Mouse (Mus musculus) kidney, postnatal 0 days (tissue): ENCODE measurements around the gene Pappa. TPM values are rescaled to one million over a fixed set of nuclear protein-coding genes. Genes with fewer than 3 reads are reported as not detected.

ENCODE experiments used
- ATAC-seq: fragments of 200-750 bp; cut with Nextera tagmentation; replicated peaks from 2 replicates; pipeline ENCODE4 v1.8.0; 2017; ENCODE audit warnings: low read depth, moderate number of reproducible peaks, moderate TSS enrichment, moderate library complexity; ENCODE audit not compliant: low FRiP score
- DNase-seq: peaks from one replicate; pipeline ENCODE4 v3.0.0-alpha.2; 2016; ENCODE audit warnings: low spot score
- H3K27ac ChIP-seq: fragments of 300-500 bp; sonication (generic); 2 replicates; pipeline ENCODE4 v1.5.1; 2014; ENCODE audit warnings: mild to moderate bottlenecking
- H3K27me3 ChIP-seq: fragments of 300-500 bp; sonication (generic); 2 replicates; pipeline ENCODE4 v1.6.1; 2014; ENCODE audit warnings: low read length, mixed read lengths; ENCODE audit not compliant: insufficient read depth
- H3K36me3 ChIP-seq: fragments of 300-500 bp; sonication (generic); 2 replicates; pipeline ENCODE4 v1.6.1; 2014; ENCODE audit warnings: low read length, mixed read lengths; ENCODE audit not compliant: insufficient read depth
- H3K4me1 ChIP-seq: fragments of 300-500 bp; sonication (generic); replicated peaks from 2 replicates; pipeline ENCODE4 v1.6.1; 2014; ENCODE audit warnings: antibody characterized with exemption, low read length, mixed read lengths; ENCODE audit not compliant: insufficient read depth
- H3K4me2 ChIP-seq: fragments of 300-500 bp; sonication (generic); 2 replicates; pipeline ENCODE4 v1.6.1; 2014; ENCODE audit warnings: mild to moderate bottlenecking, low read length, moderate library complexity, mixed read lengths
- H3K4me3 ChIP-seq: fragments of 300-500 bp; sonication (generic); replicated peaks from 2 replicates; pipeline ENCODE4 v1.5.1; 2014; ENCODE audit warnings: low read depth, low read length
- H3K9ac ChIP-seq: fragments of 300-500 bp; sonication (generic); 2 replicates; pipeline ENCODE4 v1.6.1; 2014; ENCODE audit warnings: low read depth, low read length
- H3K9me3 ChIP-seq: fragments of 300-500 bp; sonication (generic); replicated peaks from 2 replicates; pipeline ENCODE4 v1.6.1; 2016; ENCODE audit warnings: low read length, inconsistent platforms, mixed read lengths
- CTCF ChIP-seq: IDR thresholded peaks from 2 replicates; pipeline ENCODE4 v1.5.1; 2016; ENCODE audit warnings: antibody characterized with exemption, low read depth, mild to moderate bottlenecking, moderate library complexity
- WGBS: fragments of 180-500 bp; shearing (Covaris S2); extraction: QIAGEN DNeasy Blood & Tissue Kit; methylation state at CpG from one replicate; pipeline ENCODE4 v1.1.7; 2014; 5-methylcytosine and 5-hydroxymethylcytosine counted together
- polyA plus RNA-seq: library from polyadenylated mRNA; unstranded; fragments of >200 nt; fragmentation: Nextera tagmentation; extraction: Ambion mirVana; gene quantifications from 2 replicates; pipeline ENCODE4 v1.2.1, GENCODE M21; 2015

Pappa gene
- polyA plus RNA-seq, 1 experiment from 2014 or later: 1.7 TPM

DNA sequence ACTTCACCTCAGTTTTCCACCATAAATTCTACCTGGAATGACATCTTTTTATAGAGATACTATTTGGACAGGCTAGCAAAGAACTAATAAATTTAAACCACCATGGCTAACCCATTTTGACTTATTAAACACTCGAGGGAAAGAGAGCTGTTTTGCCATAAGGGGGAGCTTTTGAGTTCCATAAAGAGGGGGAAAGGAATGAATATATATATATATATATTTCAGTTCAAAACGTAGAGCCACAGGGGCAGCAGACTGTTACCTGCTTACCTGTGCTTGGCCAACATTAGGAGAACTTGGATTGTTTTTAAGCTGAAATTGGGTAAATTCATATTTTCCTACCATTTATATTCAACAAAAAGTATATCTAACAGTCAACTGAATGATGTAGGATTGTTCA lies 1.1 kb upstream of the Pappa start:
- H3K27ac ChIP-seq: no peak overlapping the region
- peak; percentile 77 for DNase-seq
- H3K9ac ChIP-seq: no peak overlapping the region
- TF ChIP-seq CTCF: peak; percentile 58; the same call in 1 of the 2 replicates
- no peaks in the 10 kb centered on the region for H3K27me3 ChIP-seq
- peaks cover 7% of the 10 kb centered on the region; the same call in 1 of the 2 replicates for H3K4me1 ChIP-seq
- WGBS: 2% methylated on average over 2 of the region's 2 CpGs
- H3K9me3 ChIP-seq: no peaks in the 10 kb centered on the region
- H3K4me3 ChIP-seq: no peak overlapping the region
- no peaks in the 10 kb centered on the region for H3K36me3 ChIP-seq
- ATAC-seq: no peak
- peak overlapping the region; percentile 65 for H3K4me2 ChIP-seq

DNA sequence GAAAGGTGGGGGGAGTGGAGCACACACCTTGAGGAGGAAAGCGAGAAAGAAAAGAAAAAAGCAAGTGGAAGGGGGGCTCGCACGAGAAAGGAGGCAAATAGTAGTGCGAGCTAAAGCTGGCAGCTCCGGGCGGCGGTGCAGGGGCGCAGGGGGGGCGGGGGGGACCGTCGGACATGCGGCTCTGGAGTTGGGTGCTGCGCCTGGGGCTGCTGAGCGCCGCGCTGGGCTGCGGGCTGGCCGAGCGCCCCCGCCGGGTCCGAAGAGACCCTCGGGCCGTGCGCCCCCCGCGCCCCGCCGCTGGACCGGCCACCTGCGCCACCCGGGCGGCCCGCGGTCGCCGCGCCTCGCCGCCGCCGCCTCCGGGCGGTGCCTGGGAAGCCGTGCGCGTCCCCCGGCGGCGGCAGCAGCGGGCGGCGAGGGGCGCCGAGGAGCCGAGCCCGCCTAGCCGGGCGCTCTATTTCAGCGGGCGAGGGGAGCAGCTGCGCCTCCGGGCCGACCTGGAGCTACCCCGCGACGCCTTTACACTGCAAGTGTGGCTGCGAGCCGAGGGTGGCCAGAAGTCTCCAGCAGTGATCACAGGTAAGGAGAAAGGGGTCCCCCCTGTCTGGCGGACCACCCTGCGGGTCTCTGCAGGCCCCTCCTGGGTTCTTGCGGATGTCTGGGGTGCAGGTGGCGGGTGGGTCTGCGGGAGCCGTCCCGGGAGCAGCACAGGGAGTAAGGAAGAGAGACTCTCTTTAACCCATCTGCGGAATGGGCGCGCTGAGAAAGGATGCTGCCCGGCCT lies 586 bp downstream of the Pappa start:
- Histone ChIP-seq H3K9me3 (no peaks in the 10 kb centered on the region), H3K27ac (peak overlapping the region; percentile 84; the same call in 1 of the 2 replicates), H3K4me2 (peak overlapping the region; percentile 65), H3K4me1 (peaks cover 7% of the 10 kb centered on the region; the same call in 1 of the 2 replicates), H3K27me3 (no peaks in the 10 kb centered on the region), H3K4me3 (peak overlapping the region; percentile 60), H3K36me3 (no peaks in the 10 kb centered on the region), H3K9ac (peak overlapping the region; percentile 74)
- DNase-seq (peak; percentile 31), ATAC-seq (peak; percentile 22; the same call in 1 of the 2 replicates)
- under 1% methylated on average over 73 of the region's 80 CpGs for WGBS
- TF ChIP-seq CTCF: no peak

GRCm38 (mm10) chr4:65125341-65126332 lies 1.7 kb downstream of the Pappa start:
- Histone ChIP-seq H3K4me3 (peak overlapping the region; percentile 60), H3K36me3 (no peaks in the 10 kb centered on the region), H3K27me3 (no peaks in the 10 kb centered on the region), H3K27ac (peak overlapping the region; percentile 84), H3K4me2 (peak overlapping the region; percentile 65), H3K9me3 (no peaks in the 10 kb centered on the region), H3K9ac (peak overlapping the region; percentile 74), H3K4me1 (peaks cover 7% of the 10 kb centered on the region; the same call in 1 of the 2 replicates)
- no peak for TF ChIP-seq CTCF
- DNase-seq (peak; percentile 87), ATAC-seq (peak; percentile 57)
- under 1% methylated on average over 30 of the region's 30 CpGs for WGBS

- Histone ChIP-seq H3K27me3 (no peaks in the 10 kb centered on the region), H3K9ac (peak overlapping the region; percentile 74), H3K4me3 (peak overlapping the region; percentile 60), H3K9me3 (no peaks in the 10 kb centered on the region), H3K27ac (peak overlapping the region; percentile 84), H3K4me1 (peaks cover 7% of the 10 kb centered on the region; the same call in 1 of the 2 replicates), H3K36me3 (no peaks in the 10 kb centered on the region), H3K4me2 (peak overlapping the region; percentile 65)
- DNase-seq (peak; percentile 77), ATAC-seq (no peak; the same call in 1 of the 2 replicates)
- TF ChIP-seq CTCF: no peak
- 4% methylated on average over 23 of the region's 23 CpGs for WGBS
Observed at GRCm38 (mm10) chr4:65126451-65127290, 2.7 kb downstream of the Pappa start.

DNA sequence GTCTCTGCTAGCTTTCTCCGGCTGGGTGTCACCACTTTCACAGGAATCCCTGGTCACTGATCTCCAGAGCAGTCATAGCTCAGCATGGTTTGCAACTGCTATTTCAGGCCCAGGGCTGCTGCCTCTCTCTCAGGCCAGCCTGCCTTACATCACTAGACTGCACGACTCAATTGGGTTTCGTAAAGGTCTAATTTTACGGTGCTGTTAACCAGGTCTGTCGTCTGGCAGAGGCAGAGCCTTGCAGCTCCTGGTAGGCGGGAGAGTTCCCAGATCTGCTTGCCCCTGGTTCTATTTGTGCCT lies 3.3 kb downstream of the Pappa start:
- Histone ChIP-seq H3K4me3 (peak overlapping the region; percentile 60; the same call in 1 of the 2 replicates), H3K27ac (peak overlapping the region; percentile 84), H3K4me2 (peak overlapping the region; percentile 65), H3K36me3 (no peaks in the 10 kb centered on the region), H3K9me3 (no peaks in the 10 kb centered on the region), H3K27me3 (no peaks in the 10 kb centered on the region), H3K9ac (no peak overlapping the region), H3K4me1 (peaks cover 7% of the 10 kb centered on the region; the same call in 1 of the 2 replicates)
- WGBS: 32% methylated on average over 6 of the region's 6 CpGs
- ATAC-seq (peak; percentile 47; the same call in 1 of the 2 replicates), DNase-seq (peak; percentile 54)
- TF ChIP-seq CTCF: no peak
